Mouse (Mus musculus): ENCODE data around the gene Mark3.

DNA sequence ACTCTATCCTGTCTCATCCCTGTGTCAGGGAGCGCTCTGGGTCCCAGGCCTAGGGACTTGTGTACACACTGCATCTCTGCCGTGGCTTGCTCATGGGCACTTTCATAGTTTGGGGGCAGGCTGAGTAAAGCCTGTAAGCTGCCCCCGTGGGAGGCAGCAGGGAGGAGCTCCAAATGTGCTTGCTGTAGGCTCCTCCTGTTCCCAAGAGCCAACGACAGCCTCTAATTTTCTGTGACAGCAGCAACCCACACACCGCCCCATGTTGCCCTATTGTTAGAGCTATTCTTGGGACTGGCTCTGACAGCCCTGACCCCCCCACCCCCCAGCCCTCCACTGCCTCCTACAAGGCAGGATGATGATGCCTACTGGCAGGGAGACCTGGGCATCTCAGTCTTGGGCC lies 107.7 kb downstream of the Mark3 start:
- TF ChIP-seq EP300 (IDR thresholded peaks at IDR 0.05; ENCODE audit: low read length): no peak
- TF ChIP-seq USF2 (conservative IDR thresholded peaks at IDR 0.05; ENCODE audit: low read depth, low read length): no peak
- TF ChIP-seq POLR2A (IDR thresholded peaks at IDR 0.05; ENCODE audit: low read depth, low read length): no peak
- TF ChIP-seq JUND (conservative IDR thresholded peaks at IDR 0.05; ENCODE audit: low read depth, low read length): no peak
- TF ChIP-seq CHD2 (IDR thresholded peaks at IDR 0.05; ENCODE audit: low read length): no peak
- no peak for TF ChIP-seq ETS1 (conservative IDR thresholded peaks at IDR 0.05; ENCODE audit: low read depth, low read length)
- no peak for TF ChIP-seq NELFE (IDR thresholded peaks at IDR 0.05; ENCODE audit: low read depth, low read length)
- no peak for TF ChIP-seq CTCF (conservative IDR thresholded peaks at IDR 0.05 in 1 of 2, IDR thresholded peaks at IDR 0.05 in 1 of 2; ENCODE audit: low read depth in 2 of 2, low read length in 2 of 2)
- TF ChIP-seq SIN3A (IDR thresholded peaks at IDR 0.05; ENCODE audit: low read length): no peak
- no peak for TF ChIP-seq MEF2A (IDR thresholded peaks at IDR 0.05; ENCODE audit: borderline replicate concordance, low read depth, low read length)
- TF ChIP-seq POLR2AphosphoS2 (IDR thresholded peaks at IDR 0.05; ENCODE audit: low read depth, low read length): no peak
- no peak for TF ChIP-seq E2F4 (IDR thresholded peaks at IDR 0.05; ENCODE audit: insufficient replicate concordance, low read depth, low read length)
- TF ChIP-seq RCOR1 (conservative IDR thresholded peaks at IDR 0.05; ENCODE audit: low read depth, low read length): no peak
- TF ChIP-seq ZMIZ1 (IDR thresholded peaks at IDR 0.05; ENCODE audit: low read depth, low read length): no peak
